Mouse (Mus musculus): ENCODE measurements around the gene Psmb5. TPM values are rescaled to one million over a fixed set of nuclear protein-coding genes. Genes with fewer than 3 reads are reported as not detected.

The Psmb5 gene
- polyA plus RNA-seq, 1 experiment from 2014 or later: 542 TPM

GRCm38 (mm10) chr14:54568694-54569414, 49.0 kb downstream of the Psmb5 start:
- ATAC-seq (peak; percentile 24; the same call in 1 of the 2 replicates), DNase-seq (ENCODE audit: low spot score) (peak; percentile 86)
- no peak overlapping the region for H3K27ac ChIP-seq (ENCODE audit: low read depth, low read length)
- H3K4me2 ChIP-seq (ENCODE audit: low read length): no peak overlapping the region
- 77% methylated on average over 15 of the region's 15 CpGs for whole genome bisulfite sequencing
- H3K4me3 ChIP-seq (ENCODE audit: low read depth, low read length): no peak overlapping the region
- H3K27me3 ChIP-seq (replicated peaks; ENCODE audit: control insufficient read depth, insufficient read depth, low read length): no peaks in the 10 kb centered on the region
- H3K36me3 ChIP-seq (ENCODE audit: control insufficient read depth, insufficient read depth, low read length): peaks cover 36% of the 10 kb centered on the region
- H3K9ac ChIP-seq (ENCODE audit: low read length): no peak overlapping the region
- no peaks in the 10 kb centered on the region for H3K9me3 ChIP-seq (replicated peaks; ENCODE audit: control insufficient read depth, low read length)
- H3K4me1 ChIP-seq (ENCODE audit: control insufficient read depth, insufficient read depth, low read length): 0 out of 2 replicates have a peak, but pooled peaks cover 10% of the 10 kb centered on the region

MicroRNAs encoded within 50 kb of the gene (microRNA counts, 519-probe panel; counts per million panel counts)
- microRNA mmu-miR-686: not detected

Small RNAs within 50 kb of the gene (microRNA-seq; reads per million reads assigned to microRNA genes)
- not detected for gene Mir686
- 0.53 reads per million for gene Mir6948

Other genes starting within 250 kb of the Psmb5 start
- 4.3 and 5.1 TPM in 2 replicates for gene Slc7a7, start 200.2 kb downstream of the Psmb5 start, polyA plus RNA-seq (2014; fragmentation: Nextera tagmentation; extraction: Ambion mirVana)
- gene Mrpl52, start 191.1 kb downstream of the Psmb5 start, polyA plus RNA-seq (2014; fragmentation: Nextera tagmentation; extraction: Ambion mirVana): 274 and 289 TPM in 2 replicates
- gene Mmp14, start 186.4 kb downstream of the Psmb5 start, polyA plus RNA-seq (2014; fragmentation: Nextera tagmentation; extraction: Ambion mirVana): 48.2 and 51.5 TPM in 2 replicates
- gene Lrp10, start 153.9 kb downstream of the Psmb5 start, polyA plus RNA-seq (2014; fragmentation: Nextera tagmentation; extraction: Ambion mirVana): 19.2 and 21.0 TPM in 2 replicates
- 19.6 and 26.4 TPM in 2 replicates for gene Rem2, start 141.9 kb downstream of the Psmb5 start, polyA plus RNA-seq (2014; fragmentation: Nextera tagmentation; extraction: Ambion mirVana)
- 98.5 and 103 TPM in 2 replicates for gene Prmt5, start 100.5 kb downstream of the Psmb5 start, polyA plus RNA-seq (2014; fragmentation: Nextera tagmentation; extraction: Ambion mirVana)
- gene Haus4, start 63.4 kb downstream of the Psmb5 start, polyA plus RNA-seq (2014; fragmentation: Nextera tagmentation; extraction: Ambion mirVana): 24.9 and 27.3 TPM in 2 replicates
- 3.4 and 4.0 TPM in 2 replicates for gene Ajuba, start 40.5 kb downstream of the Psmb5 start, polyA plus RNA-seq (2014; fragmentation: Nextera tagmentation; extraction: Ambion mirVana)
- 6.3 and 8.7 TPM in 2 replicates for gene 4931414P19Rik, start 12.0 kb downstream of the Psmb5 start, polyA plus RNA-seq (2014; fragmentation: Nextera tagmentation; extraction: Ambion mirVana)
- gene Psmb11, start 3.4 kb upstream of the Psmb5 start, polyA plus RNA-seq (2014; fragmentation: Nextera tagmentation; extraction: Ambion mirVana): not detected in 2 replicates
- not detected in 2 replicates for gene Gm17606, start 22.9 kb upstream of the Psmb5 start, polyA plus RNA-seq (2014; fragmentation: Nextera tagmentation; extraction: Ambion mirVana)
- 4.8 and 5.7 TPM in 2 replicates for gene Cdh24, start 23.3 kb upstream of the Psmb5 start, polyA plus RNA-seq (2014; fragmentation: Nextera tagmentation; extraction: Ambion mirVana)
- 89.3 and 91.5 TPM in 2 replicates for gene 1700123O20Rik, start 68.2 kb upstream of the Psmb5 start, polyA plus RNA-seq (2014; fragmentation: Nextera tagmentation; extraction: Ambion mirVana)
- 121 and 140 TPM in 2 replicates for gene Acin1, start 68.9 kb upstream of the Psmb5 start, polyA plus RNA-seq (2014; fragmentation: Nextera tagmentation; extraction: Ambion mirVana)
- gene Gm29776, start 80.8 kb upstream of the Psmb5 start, polyA plus RNA-seq (2014; fragmentation: Nextera tagmentation; extraction: Ambion mirVana): 0.14 and 0.15 TPM in 2 replicates
- gene Cebpe, start 94.2 kb upstream of the Psmb5 start, polyA plus RNA-seq (2014; fragmentation: Nextera tagmentation; extraction: Ambion mirVana): not detected in 2 replicates
- gene Slc7a8, start 163.9 kb upstream of the Psmb5 start, polyA plus RNA-seq (2014; fragmentation: Nextera tagmentation; extraction: Ambion mirVana): 6.9 and 9.8 TPM in 2 replicates
- not detected in 2 replicates for gene Rnf212b, start 196.1 kb upstream of the Psmb5 start, polyA plus RNA-seq (2014; fragmentation: Nextera tagmentation; extraction: Ambion mirVana)